Mouse (Mus musculus) liver, embryonic 15.5 days (tissue): ENCODE measurements around the gene Dyx1c1. TPM values are rescaled to one million over a fixed set of nuclear protein-coding genes. Genes with fewer than 3 reads are reported as not detected.

Source experiments
- ATAC-seq: fragments of 200-750 bp; cut with Nextera tagmentation; 2 replicates; pipeline ENCODE4 v1.8.0; 2017; ENCODE audit warnings: moderate number of reproducible peaks, mild to moderate bottlenecking, moderate library complexity; ENCODE audit not compliant: insufficient read depth
- H3K27ac ChIP-seq: fragments of 300-500 bp; sonication (generic); replicated peaks from 2 replicates; pipeline ENCODE4 v1.5.1; 2015; ENCODE audit warnings: mild to moderate bottlenecking, inconsistent platforms
- H3K27me3 ChIP-seq: fragments of 300-500 bp; sonication (generic); 2 replicates; pipeline ENCODE4 v1.6.1; 2015; ENCODE audit warnings: mild to moderate bottlenecking, inconsistent platforms
- H3K36me3 ChIP-seq: fragments of 300-500 bp; sonication (generic); replicated peaks from 2 replicates; pipeline ENCODE4 v1.6.1; 2015; ENCODE audit warnings: moderate library complexity, mild to moderate bottlenecking, inconsistent platforms
- H3K4me1 ChIP-seq: fragments of 300-500 bp; sonication (generic); replicated peaks from 2 replicates; pipeline ENCODE4 v1.6.1; 2015; ENCODE audit warnings: inconsistent platforms
- H3K4me2 ChIP-seq: fragments of 300-500 bp; sonication (generic); 2 replicates; pipeline ENCODE4 v1.6.1; 2015; ENCODE audit warnings: moderate library complexity, mild to moderate bottlenecking, inconsistent platforms
- H3K4me3 ChIP-seq: fragments of 300-500 bp; sonication (generic); replicated peaks from 2 replicates; pipeline ENCODE4 v1.5.1; 2015; ENCODE audit warnings: mild to moderate bottlenecking, inconsistent platforms
- H3K9ac ChIP-seq: fragments of 300-500 bp; sonication (generic); 2 replicates; pipeline ENCODE4 v1.6.1; 2015; ENCODE audit warnings: moderate library complexity, mild to moderate bottlenecking, inconsistent platforms
- H3K9me3 ChIP-seq: fragments of 300-500 bp; sonication (generic); replicated peaks from 2 replicates; pipeline ENCODE4 v1.6.1; 2016; ENCODE audit warnings: inconsistent platforms
- WGBS: fragments of 180-500 bp; shearing (Covaris S2); methylation state at CpG from one replicate; pipeline ENCODE4 v1.1.7; 2015; ENCODE audit warnings: mixed read lengths; ENCODE audit not compliant: insufficient replicate concordance; 5-methylcytosine and 5-hydroxymethylcytosine counted together
- polyA plus RNA-seq: library from polyadenylated mRNA; unstranded; fragments of >200 nt; fragmentation: Nextera tagmentation; extraction: Ambion mirVana; gene quantifications from 2 replicates; pipeline ENCODE4 v1.2.1, GENCODE M21; 2015

The Dyx1c1 gene
- polyA plus RNA-seq, 1 experiment from 2014 or later = 0.20 TPM

DNA sequence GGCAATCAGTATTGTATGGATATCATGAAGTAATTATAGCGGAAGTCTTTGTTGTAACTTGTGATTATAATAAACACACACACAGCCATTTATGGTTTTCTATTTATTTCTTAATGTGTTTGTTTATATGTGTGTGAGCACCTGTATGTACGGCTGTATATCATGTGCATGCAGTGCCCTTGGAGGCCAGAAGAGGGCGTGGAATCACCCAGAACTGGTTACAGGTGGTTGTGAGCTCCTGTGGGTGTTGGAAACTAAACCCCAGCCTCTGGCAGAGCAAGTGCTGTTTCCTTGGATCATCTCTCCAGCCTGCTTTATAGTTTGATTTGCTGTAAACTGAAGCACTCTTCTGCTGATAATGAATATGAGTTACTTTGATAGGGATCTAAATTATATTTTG is 15.2 kb upstream of the Dyx1c1 start:
- Histone ChIP-seq H3K4me1 (no peaks in the 10 kb centered on the region), H3K27ac (no peak overlapping the region), H3K4me2 (no peak overlapping the region), H3K36me3 (no peaks in the 10 kb centered on the region), H3K27me3 (no peaks in the 10 kb centered on the region), H3K9me3 (no peaks in the 10 kb centered on the region), H3K4me3 (no peak overlapping the region), H3K9ac (no peak overlapping the region)
- ATAC-seq = no peak
- 51% methylated on average over 3 of the region's 3 CpGs for WGBS

DNA sequence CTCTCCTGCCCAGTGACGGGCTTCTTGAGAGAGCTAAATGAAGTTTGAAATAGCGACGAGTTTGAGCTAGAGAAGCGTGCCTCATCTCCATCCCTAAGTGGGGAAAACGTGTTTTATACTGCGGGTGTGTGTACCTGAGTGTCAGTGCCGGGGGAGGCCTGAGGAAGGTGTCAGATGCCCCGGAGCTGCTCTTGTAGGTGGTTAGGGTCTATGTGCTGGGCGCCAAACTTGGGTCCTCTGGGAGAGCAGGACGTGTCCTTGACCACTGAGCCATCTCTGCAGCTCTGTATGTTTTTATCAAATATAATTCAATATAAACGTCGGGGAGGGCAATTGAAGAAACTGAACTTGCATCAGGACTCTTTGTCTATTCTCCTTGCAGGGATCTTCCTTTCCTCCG is 14.3 kb upstream of the Dyx1c1 start:
- no peak overlapping the region for H3K4me3 ChIP-seq
- H3K9me3 ChIP-seq = no peaks in the 10 kb centered on the region
- no peaks in the 10 kb centered on the region for H3K36me3 ChIP-seq
- no peaks in the 10 kb centered on the region for H3K27me3 ChIP-seq
- no peak overlapping the region for H3K4me2 ChIP-seq
- H3K4me1 ChIP-seq = no peaks in the 10 kb centered on the region
- ATAC-seq = no peak
- WGBS = 76% methylated on average over 13 of the region's 13 CpGs
- H3K27ac ChIP-seq = no peak overlapping the region
- no peak overlapping the region for H3K9ac ChIP-seq

DNA sequence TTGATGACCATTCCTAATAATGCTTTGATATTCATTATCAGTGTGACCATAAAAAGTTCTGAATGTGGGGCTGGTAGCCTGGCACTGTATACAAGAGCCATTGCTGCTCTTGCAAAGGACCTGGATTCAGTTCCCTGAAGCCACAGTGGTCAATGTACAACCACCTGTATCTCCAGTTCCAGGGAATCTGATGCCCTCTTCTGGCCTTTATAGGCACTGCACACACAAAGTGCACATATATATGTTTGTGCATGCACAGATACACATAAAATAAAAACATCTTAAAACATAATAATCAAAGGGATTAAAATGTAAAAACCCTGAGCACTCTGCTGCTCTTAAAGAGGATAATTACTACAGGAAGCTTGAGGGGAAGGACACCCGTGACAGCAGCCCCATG is 11.6 kb upstream of the Dyx1c1 start:
- Histone ChIP-seq H3K4me2 (no peak overlapping the region), H3K4me3 (no peak overlapping the region), H3K4me1 (no peaks in the 10 kb centered on the region)

DNA sequence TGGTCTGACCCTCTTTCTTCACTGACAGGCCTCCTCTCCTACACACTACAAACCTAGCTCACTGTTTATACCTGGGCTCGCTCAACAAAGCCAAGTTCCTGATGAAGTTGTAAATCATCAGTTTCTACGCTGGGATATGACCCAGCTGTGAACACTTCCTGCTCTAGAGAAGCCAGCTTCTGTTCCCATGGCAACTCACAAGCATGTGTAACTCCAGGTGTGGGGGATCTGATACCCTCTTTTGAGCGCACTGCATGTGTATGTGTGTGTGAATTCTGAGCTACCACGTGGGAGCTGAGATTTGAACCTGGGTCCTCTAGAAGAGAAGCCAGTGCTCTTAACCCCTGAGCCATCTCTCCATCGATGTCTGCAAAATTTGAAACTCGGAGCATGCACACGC is 9.0 kb upstream of the Dyx1c1 start:
- 53% methylated on average over 7 of the region's 7 CpGs for WGBS

More for the DNA sequence above, 11.6 kb upstream of the Dyx1c1 start:
- Histone ChIP-seq H3K27ac (no peak overlapping the region), H3K9me3 (no peaks in the 10 kb centered on the region), H3K27me3 (peaks cover 8% of the 10 kb centered on the region; the same call in 1 of the 2 replicates), H3K9ac (no peak overlapping the region), H3K36me3 (no peaks in the 10 kb centered on the region)
- no peak for ATAC-seq
- WGBS = 59% methylated on average over 1 of the region's 1 CpGs

DNA sequence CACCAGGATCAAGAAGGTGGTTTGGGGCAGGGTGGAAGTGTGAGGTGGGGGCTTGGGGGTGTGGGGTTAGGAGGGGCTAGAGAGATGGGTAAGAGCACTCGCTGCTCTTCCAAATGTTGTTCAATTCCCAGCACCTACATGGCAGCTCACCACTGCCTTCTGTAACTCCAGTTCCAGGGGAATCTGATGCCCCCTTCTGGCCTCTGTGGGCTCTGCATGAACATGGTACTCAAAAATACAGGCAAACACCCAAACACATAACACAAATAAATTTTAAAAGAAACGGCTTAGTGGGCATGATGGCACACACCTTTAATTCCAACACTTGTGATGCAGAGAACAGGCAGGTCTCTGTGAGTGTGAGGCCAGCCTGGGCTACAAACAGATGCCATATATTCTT is 3.8 kb upstream of the Dyx1c1 start:
- Histone ChIP-seq H3K27me3 (peaks cover 8% of the 10 kb centered on the region; the same call in 1 of the 2 replicates), H3K9ac (no peak overlapping the region), H3K4me3 (no peak overlapping the region), H3K9me3 (no peaks in the 10 kb centered on the region), H3K36me3 (no peaks in the 10 kb centered on the region), H3K4me1 (peaks cover 14% of the 10 kb centered on the region), H3K27ac (no peak overlapping the region), H3K4me2 (no peak overlapping the region)
- ATAC-seq = no peak
- 45% methylated on average over 2 of the region's 2 CpGs for WGBS

More for the DNA sequence above, 9.0 kb upstream of the Dyx1c1 start:
- Histone ChIP-seq H3K9me3 (no peaks in the 10 kb centered on the region), H3K9ac (no peak overlapping the region), H3K27ac (no peak overlapping the region), H3K4me2 (no peak overlapping the region), H3K4me1 (no peaks in the 10 kb centered on the region), H3K36me3 (no peaks in the 10 kb centered on the region), H3K4me3 (no peak overlapping the region), H3K27me3 (peaks cover 8% of the 10 kb centered on the region; the same call in 1 of the 2 replicates)
- ATAC-seq = no peak

DNA sequence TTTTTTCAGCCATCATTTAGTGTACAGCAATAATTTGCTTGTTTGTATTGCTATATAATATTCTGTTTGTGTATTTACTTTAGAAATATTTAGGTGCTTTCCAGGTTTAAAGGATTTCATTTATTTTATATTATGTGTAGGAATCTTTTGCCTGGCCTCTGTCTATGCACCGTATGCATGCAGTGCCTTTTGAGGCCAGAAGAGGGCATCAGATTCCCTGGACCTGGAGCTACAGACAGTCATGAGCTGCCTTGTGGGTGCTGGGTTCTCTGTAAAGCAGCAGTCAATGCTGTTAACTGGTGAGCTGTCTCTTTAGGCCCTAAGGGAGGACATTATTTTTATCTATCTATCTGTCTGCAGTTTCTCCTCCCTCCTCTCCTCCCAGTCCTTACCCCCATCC is 3.0 kb upstream of the Dyx1c1 start:
- H3K4me3 ChIP-seq = no peak overlapping the region
- peaks cover 8% of the 10 kb centered on the region; the same call in 1 of the 2 replicates for H3K27me3 ChIP-seq
- H3K9me3 ChIP-seq = no peaks in the 10 kb centered on the region
- no peak overlapping the region for H3K9ac ChIP-seq
- WGBS = 12% methylated on average over 1 of the region's 1 CpGs
- no peak overlapping the region for H3K27ac ChIP-seq
- peaks cover 14% of the 10 kb centered on the region for H3K4me1 ChIP-seq
- H3K4me2 ChIP-seq = no peak overlapping the region
- no peaks in the 10 kb centered on the region for H3K36me3 ChIP-seq
- ATAC-seq = no peak

GRCm38 (mm10) chr9:72961346-72961745 is 2.8 kb downstream of the Dyx1c1 start:
- Histone ChIP-seq H3K27me3 (no peaks in the 10 kb centered on the region), H3K4me1 (peaks cover 16% of the 10 kb centered on the region), H3K4me2 (no peak overlapping the region), H3K27ac (no peak overlapping the region), H3K9me3 (no peaks in the 10 kb centered on the region), H3K9ac (no peak overlapping the region), H3K36me3 (no peaks in the 10 kb centered on the region), H3K4me3 (no peak overlapping the region)
- 58% methylated on average over 8 of the region's 8 CpGs for WGBS
- no peak for ATAC-seq

DNA sequence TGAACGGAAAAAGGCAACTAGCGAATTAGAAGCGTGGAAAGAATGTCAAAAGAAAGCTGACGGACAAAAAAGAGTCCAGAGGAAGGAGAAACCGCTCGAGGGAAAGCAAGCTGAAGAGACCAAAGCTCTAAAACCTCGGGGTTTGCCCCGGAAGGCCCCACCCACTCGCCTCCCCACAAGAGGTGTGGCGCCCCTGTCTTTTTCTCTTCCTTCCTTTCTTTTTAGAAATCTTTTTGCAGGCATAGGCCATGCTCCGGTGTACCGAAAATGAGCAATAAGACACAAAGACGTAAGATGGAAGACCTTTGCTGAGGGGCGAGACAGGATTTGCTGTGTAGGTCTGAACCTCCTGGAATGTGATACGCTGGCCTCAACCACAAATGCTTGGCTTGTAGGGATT is 3.4 kb downstream of the Dyx1c1 start:
- 43% methylated on average over 15 of the region's 15 CpGs for WGBS
- H3K4me2 ChIP-seq = no peak overlapping the region
- H3K4me1 ChIP-seq = peaks cover 16% of the 10 kb centered on the region
- H3K9me3 ChIP-seq = no peaks in the 10 kb centered on the region
- no peaks in the 10 kb centered on the region for H3K36me3 ChIP-seq
- no peak overlapping the region for H3K4me3 ChIP-seq
- H3K9ac ChIP-seq = no peak overlapping the region
- no peak for ATAC-seq
- H3K27me3 ChIP-seq = no peaks in the 10 kb centered on the region
- no peak overlapping the region for H3K27ac ChIP-seq

GRCm38 (mm10) chr9:72968349-72969061 is 9.9 kb downstream of the Dyx1c1 start:
- H3K9ac ChIP-seq = no peak overlapping the region
- 0 out of 2 replicates have a peak, but pooled peaks cover 3% of the 10 kb centered on the region for H3K4me1 ChIP-seq
- 18% methylated on average over 11 of the region's 11 CpGs for WGBS
- ATAC-seq = peak; percentile 37
- no peaks in the 10 kb centered on the region for H3K9me3 ChIP-seq
- H3K4me2 ChIP-seq = peak overlapping the region; percentile 35; the same call in 1 of the 2 replicates
- H3K36me3 ChIP-seq = no peaks in the 10 kb centered on the region
- no peak overlapping the region for H3K4me3 ChIP-seq
- H3K27me3 ChIP-seq = no peaks in the 10 kb centered on the region
- H3K27ac ChIP-seq = no peak overlapping the region

DNA sequence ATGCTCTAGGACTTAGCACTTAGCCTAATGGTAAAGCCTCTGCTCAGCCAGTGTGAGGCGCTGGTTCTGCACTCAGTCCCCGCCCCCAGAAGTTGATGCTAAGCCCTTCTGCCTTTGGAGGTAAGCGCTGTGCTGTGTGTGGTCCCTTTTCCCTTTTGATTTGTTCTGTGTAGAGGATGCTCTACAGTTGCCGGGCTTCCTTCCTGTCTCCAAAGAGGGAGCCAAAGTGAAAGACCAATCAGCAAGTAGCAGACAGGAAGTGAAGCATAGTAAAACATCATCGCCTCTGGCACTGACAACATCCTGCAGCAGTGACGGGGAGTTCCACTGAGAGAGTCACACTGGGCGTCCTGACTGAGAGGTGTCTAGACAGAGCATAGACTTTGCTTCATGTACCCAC is 11.3 kb downstream of the Dyx1c1 start:
- H3K9ac ChIP-seq = no peak overlapping the region
- no peak overlapping the region for H3K4me2 ChIP-seq
- H3K27me3 ChIP-seq = no peaks in the 10 kb centered on the region
- no peak overlapping the region for H3K27ac ChIP-seq
- H3K36me3 ChIP-seq = no peaks in the 10 kb centered on the region
- H3K4me3 ChIP-seq = no peak overlapping the region
- 0 out of 2 replicates have a peak, but pooled peaks cover 3% of the 10 kb centered on the region for H3K4me1 ChIP-seq
- H3K9me3 ChIP-seq = no peaks in the 10 kb centered on the region
- 46% methylated on average over 7 of the region's 7 CpGs for WGBS
- ATAC-seq = no peak

DNA sequence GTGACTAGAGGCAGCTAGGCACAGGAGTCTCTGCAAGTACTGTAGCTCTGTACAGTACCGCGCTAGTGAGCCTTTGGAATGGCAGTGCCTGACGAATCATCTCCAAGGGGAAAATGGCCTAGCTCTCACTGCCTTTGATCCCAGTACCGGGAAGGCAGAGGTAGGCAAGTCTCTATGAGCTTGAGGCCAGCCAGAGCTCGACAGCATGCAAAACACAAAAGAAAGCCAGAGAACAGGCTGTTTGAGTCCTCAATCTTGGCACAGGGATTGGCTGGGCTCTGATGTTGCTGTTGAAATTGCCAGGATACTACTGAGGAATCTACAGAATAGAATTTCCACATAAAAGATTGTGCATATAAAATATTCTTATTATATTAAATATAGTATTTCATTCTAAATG is 13.8 kb downstream of the Dyx1c1 start:
- no peaks in the 10 kb centered on the region for H3K36me3 ChIP-seq
- WGBS = 69% methylated on average over 5 of the region's 5 CpGs
- no peaks in the 10 kb centered on the region for H3K9me3 ChIP-seq
- H3K4me3 ChIP-seq = no peak overlapping the region
- H3K4me2 ChIP-seq = no peak overlapping the region
- H3K27me3 ChIP-seq = no peaks in the 10 kb centered on the region
- no peak for ATAC-seq
- no peak overlapping the region for H3K9ac ChIP-seq
- H3K27ac ChIP-seq = no peak overlapping the region
- 0 out of 2 replicates have a peak, but pooled peaks cover 3% of the 10 kb centered on the region for H3K4me1 ChIP-seq

DNA sequence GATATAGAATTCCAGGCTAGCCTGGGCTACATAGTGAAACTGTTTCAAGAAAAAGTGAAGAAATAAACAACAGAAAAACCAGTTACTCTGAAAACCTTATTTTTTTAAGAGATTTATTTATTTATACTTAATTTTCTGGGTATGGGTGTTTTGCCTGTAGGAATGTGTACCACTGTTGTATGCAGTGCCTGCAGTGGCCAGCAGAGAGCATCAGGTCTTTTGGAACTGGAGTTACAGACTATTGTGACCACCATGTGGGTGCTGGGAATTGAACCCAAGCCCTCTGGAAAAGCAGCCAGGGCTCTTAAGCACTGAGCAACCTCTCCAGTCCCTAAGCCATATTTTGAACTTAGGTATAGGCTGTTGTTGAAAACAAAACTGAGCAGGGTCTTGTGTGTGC is 14.4 kb downstream of the Dyx1c1 start:
- 0 out of 2 replicates have a peak, but pooled peaks cover 3% of the 10 kb centered on the region for H3K4me1 ChIP-seq
- H3K27me3 ChIP-seq = no peaks in the 10 kb centered on the region
- H3K4me2 ChIP-seq = no peak overlapping the region
- no peaks in the 10 kb centered on the region for H3K9me3 ChIP-seq
- H3K27ac ChIP-seq = no peak overlapping the region
- H3K9ac ChIP-seq = no peak overlapping the region
- ATAC-seq = no peak
- no peak overlapping the region for H3K4me3 ChIP-seq
- no peaks in the 10 kb centered on the region for H3K36me3 ChIP-seq
